Mouse (Mus musculus) left cerebral cortex, adult 18-20 months (tissue): ENCODE measurements around the gene Hmcn1. TPM values are rescaled to one million over a fixed set of nuclear protein-coding genes. Genes with fewer than 3 reads are reported as not detected.

ENCODE experiments used
- DNase-seq, 2 experiments: peaks; one replicate each; pipeline ENCODE4 v3.0.0; 2021 to 2022; ENCODE audit warnings: low spot score in 2 of 2, mixed read lengths in 1 of 2
- total RNA-seq, 2 experiments: library from RNA; stranded (reverse); gene quantifications; 2 replicates each; pipeline ENCODE4 v1.2.3; 2021

Hmcn1 gene
- total RNA-seq, 2 experiments from 2014 or later: 1.6 to 2.8 TPM

GRCm38 (mm10) chr1:150551390-150551789 is 441.8 kb downstream of the Hmcn1 start:
- DNase-seq: no peak

- DNase-seq: no peak
Measured at GRCm38 (mm10) chr1:150546463-150546862, 446.8 kb downstream of the Hmcn1 start.

- peak; percentile 4 to 6 for DNase-seq
Measured at GRCm38 (mm10) chr1:150540267-150540666, 453.0 kb downstream of the Hmcn1 start.

GRCm38 (mm10) chr1:150537410-150538128 is 455.7 kb downstream of the Hmcn1 start:
- no peak for DNase-seq

GRCm38 (mm10) chr1:150535770-150536534 is 457.3 kb downstream of the Hmcn1 start:
- peak in 1 of 2 experiments; percentile 2 for DNase-seq

- no peak for DNase-seq
Measured at GRCm38 (mm10) chr1:150534587-150534986, 458.6 kb downstream of the Hmcn1 start.

- no peak for DNase-seq
Measured at GRCm38 (mm10) chr1:150513041-150513440, 480.2 kb downstream of the Hmcn1 start.

Other genes with a start within 250 kb of the Hmcn1 start
- not detected for gene Gm47985, start 189.1 kb upstream of the Hmcn1 start, total RNA-seq
- not detected for gene Gm8947, start 198.9 kb upstream of the Hmcn1 start, total RNA-seq
- not detected for gene Gm47995, start 205.0 kb upstream of the Hmcn1 start, total RNA-seq
- not detected for gene 3110040M04Rik, start 210.7 kb upstream of the Hmcn1 start, total RNA-seq
- gene Gm47996, start 216.7 kb upstream of the Hmcn1 start, total RNA-seq: not detected